Mouse (Mus musculus) intestine, postnatal 0 days (tissue): ENCODE measurements around the gene Pdcd1lg2. TPM values are rescaled to one million over a fixed set of nuclear protein-coding genes. Genes with fewer than 3 reads are reported as not detected.

ENCODE experiments used
- ATAC-seq: fragments of 200-750 bp; cut with Nextera tagmentation; 2 replicates; pipeline ENCODE4 v1.8.0; 2017; ENCODE audit warnings: mild to moderate bottlenecking, moderate TSS enrichment, moderate library complexity
- H3K27ac ChIP-seq: fragments of 300-500 bp; sonication (generic); 2 replicates; pipeline ENCODE4 v1.5.1; 2014; ENCODE audit warnings: mild to moderate bottlenecking, low read depth, low read length, moderate library complexity
- H3K27me3 ChIP-seq: fragments of 300-500 bp; sonication (generic); replicated peaks from 2 replicates; pipeline ENCODE4 v1.6.1; 2014; ENCODE audit warnings: low read length, mixed read lengths; ENCODE audit not compliant: control insufficient read depth, insufficient read depth
- H3K36me3 ChIP-seq: fragments of 300-500 bp; sonication (generic); 2 replicates; pipeline ENCODE4 v1.6.1; 2014; ENCODE audit warnings: mild to moderate bottlenecking, moderate library complexity; ENCODE audit not compliant: control insufficient read depth, insufficient read depth
- H3K4me1 ChIP-seq: fragments of 300-500 bp; sonication (generic); replicated peaks from 2 replicates; pipeline ENCODE4 v1.6.1; 2014; ENCODE audit warnings: antibody characterized with exemption, low read length, mixed read lengths; ENCODE audit not compliant: control insufficient read depth, insufficient read depth
- H3K4me2 ChIP-seq: fragments of 300-500 bp; sonication (generic); replicated peaks from 2 replicates; pipeline ENCODE4 v1.6.1; 2014; ENCODE audit warnings: low read depth, mild to moderate bottlenecking, moderate library complexity
- H3K4me3 ChIP-seq: fragments of 300-500 bp; sonication (generic); 2 replicates; pipeline ENCODE4 v1.5.1; 2014; ENCODE audit warnings: low read depth, low read length
- H3K9ac ChIP-seq: fragments of 300-500 bp; sonication (generic); 2 replicates; pipeline ENCODE4 v1.6.1; 2014; ENCODE audit warnings: mild to moderate bottlenecking, low read depth, low read length
- H3K9me3 ChIP-seq: fragments of 300-500 bp; sonication (generic); 2 replicates; pipeline ENCODE4 v1.6.1; 2016; ENCODE audit warnings: mixed run types; ENCODE audit not compliant: control insufficient read depth
- CTCF ChIP-seq: sonication (generic); IDR thresholded peaks from 2 replicates; pipeline ENCODE4 v1.5.1; 2016; ENCODE audit warnings: low read depth, mild to moderate bottlenecking, control low read depth, antibody characterized with exemption, moderate library complexity
- WGBS: fragments of 180-500 bp; shearing (Covaris S2); extraction: QIAGEN DNeasy Blood & Tissue Kit; methylation state at CpG from one replicate; pipeline ENCODE4 v1.1.7; 2014; 5-methylcytosine and 5-hydroxymethylcytosine counted together
- polyA plus RNA-seq: library from polyadenylated mRNA; unstranded; fragments of >200 nt; fragmentation: Nextera tagmentation; extraction: Ambion mirVana; gene quantifications from 2 replicates; pipeline ENCODE4 v1.2.1, GENCODE M21; 2015

The Pdcd1lg2 gene
- polyA plus RNA-seq, 1 experiment from 2014 or later = not detected

- TF ChIP-seq CTCF = no peak
- Histone ChIP-seq H3K9ac (no peak overlapping the region), H3K36me3 (0 out of 2 replicates have a peak, but pooled peaks cover 3% of the 10 kb centered on the region), H3K4me2 (no peak overlapping the region), H3K4me1 (peaks cover 5% of the 10 kb centered on the region; the same call in 1 of the 2 replicates), H3K9me3 (no peaks in the 10 kb centered on the region), H3K27me3 (no peaks in the 10 kb centered on the region), H3K4me3 (no peak overlapping the region), H3K27ac (no peak overlapping the region)
- WGBS = 79% methylated on average over 3 of the region's 3 CpGs
- no peak for ATAC-seq
Observed at GRCm38 (mm10) chr19:29376382-29376781, 34.3 kb upstream of the Pdcd1lg2 start.

- Histone ChIP-seq H3K9ac (no peak overlapping the region), H3K9me3 (no peaks in the 10 kb centered on the region), H3K27me3 (no peaks in the 10 kb centered on the region), H3K4me2 (no peak overlapping the region), H3K36me3 (0 out of 2 replicates have a peak, but pooled peaks cover under 1% of the 10 kb centered on the region), H3K4me1 (no peaks in the 10 kb centered on the region), H3K4me3 (no peak overlapping the region), H3K27ac (no peak overlapping the region)
- WGBS = 75% methylated on average over 14 of the region's 14 CpGs
- TF ChIP-seq CTCF = no peak
- no peak for ATAC-seq
Observed at GRCm38 (mm10) chr19:29379839-29380603, 30.7 kb upstream of the Pdcd1lg2 start.

GRCm38 (mm10) chr19:29383368-29383767, 27.4 kb upstream of the Pdcd1lg2 start:
- TF ChIP-seq CTCF = no peak

GRCm38 (mm10) chr19:29384412-29384811, 26.3 kb upstream of the Pdcd1lg2 start:
- 85% methylated on average over 9 of the region's 9 CpGs for WGBS
- TF ChIP-seq CTCF = no peak
- no peak for ATAC-seq

More at GRCm38 (mm10) chr19:29383368-29383767, 27.4 kb upstream of the Pdcd1lg2 start:
- Histone ChIP-seq H3K4me1 (no peaks in the 10 kb centered on the region), H3K4me3 (no peak overlapping the region), H3K9ac (no peak overlapping the region), H3K27ac (no peak overlapping the region), H3K27me3 (no peaks in the 10 kb centered on the region), H3K9me3 (no peaks in the 10 kb centered on the region), H3K4me2 (no peak overlapping the region), H3K36me3 (no peaks in the 10 kb centered on the region)
- ATAC-seq = no peak
- 90% methylated on average over 5 of the region's 5 CpGs for WGBS

GRCm38 (mm10) chr19:29384994-29385393, 25.7 kb upstream of the Pdcd1lg2 start:
- TF ChIP-seq CTCF = no peak
- no peak overlapping the region for H3K27ac ChIP-seq
- no peaks in the 10 kb centered on the region for H3K4me1 ChIP-seq
- no peak for ATAC-seq
- H3K27me3 ChIP-seq = no peaks in the 10 kb centered on the region
- H3K4me2 ChIP-seq = no peak overlapping the region
- 66% methylated on average over 6 of the region's 6 CpGs for WGBS
- H3K36me3 ChIP-seq = no peaks in the 10 kb centered on the region
- no peaks in the 10 kb centered on the region for H3K9me3 ChIP-seq
- H3K4me3 ChIP-seq = no peak overlapping the region
- no peak overlapping the region for H3K9ac ChIP-seq

More at GRCm38 (mm10) chr19:29384412-29384811, 26.3 kb upstream of the Pdcd1lg2 start:
- Histone ChIP-seq H3K4me2 (no peak overlapping the region), H3K9ac (no peak overlapping the region), H3K4me3 (no peak overlapping the region), H3K9me3 (no peaks in the 10 kb centered on the region), H3K4me1 (no peaks in the 10 kb centered on the region), H3K36me3 (no peaks in the 10 kb centered on the region), H3K27me3 (no peaks in the 10 kb centered on the region), H3K27ac (no peak overlapping the region)

GRCm38 (mm10) chr19:29385822-29386221, 24.9 kb upstream of the Pdcd1lg2 start:
- Histone ChIP-seq H3K4me1 (no peaks in the 10 kb centered on the region), H3K9me3 (no peaks in the 10 kb centered on the region), H3K36me3 (no peaks in the 10 kb centered on the region), H3K4me2 (no peak overlapping the region), H3K27ac (no peak overlapping the region), H3K4me3 (no peak overlapping the region), H3K27me3 (no peaks in the 10 kb centered on the region), H3K9ac (no peak overlapping the region)
- TF ChIP-seq CTCF = no peak
- 85% methylated on average over 4 of the region's 4 CpGs for WGBS
- no peak for ATAC-seq
